Mouse (Mus musculus) heart, postnatal 0 days (tissue): ENCODE results near the gene Dach1. TPM values are rescaled to one million over a fixed set of nuclear protein-coding genes. Genes with fewer than 3 reads are reported as not detected.

Experiments used
- ATAC-seq: fragments of 200-750 bp; cut with Nextera tagmentation; 2 replicates; pipeline ENCODE4 v1.8.0; 2017; ENCODE audit warnings: low read depth, moderate number of reproducible peaks, moderate library complexity; ENCODE audit not compliant: insufficient read depth
- DNase-seq: peaks from one replicate; pipeline ENCODE4 v3.0.0-alpha.2; 2016; ENCODE audit warnings: low spot score
- H3K27ac ChIP-seq: fragments of 300-500 bp; sonication (generic); 2 replicates; pipeline ENCODE4 v1.5.1; 2014; ENCODE audit warnings: low read depth, mild to moderate bottlenecking
- H3K27me3 ChIP-seq: fragments of 300-500 bp; sonication (generic); 2 replicates; pipeline ENCODE4 v1.6.1; 2014; ENCODE audit warnings: low read length, mixed read lengths; ENCODE audit not compliant: control insufficient read depth, insufficient read depth
- H3K36me3 ChIP-seq: fragments of 300-500 bp; sonication (generic); replicated peaks from 2 replicates; pipeline ENCODE4 v1.6.1; 2014; ENCODE audit warnings: low read length, mixed read lengths; ENCODE audit not compliant: control insufficient read depth, insufficient read depth
- H3K4me1 ChIP-seq: fragments of 300-500 bp; sonication (generic); 2 replicates; pipeline ENCODE4 v1.6.1; 2014; ENCODE audit warnings: antibody characterized with exemption; ENCODE audit not compliant: control insufficient read depth, insufficient read depth
- H3K4me2 ChIP-seq: fragments of 300-500 bp; sonication (generic); 2 replicates; pipeline ENCODE4 v1.6.1; 2014; ENCODE audit warnings: low read depth, mild to moderate bottlenecking, low read length, moderate library complexity
- H3K4me3 ChIP-seq: fragments of 300-500 bp; sonication (generic); 2 replicates; pipeline ENCODE4 v1.5.1; 2014; ENCODE audit warnings: low read depth, low read length
- H3K9ac ChIP-seq: fragments of 300-500 bp; sonication (generic); replicated peaks from 2 replicates; pipeline ENCODE4 v1.6.1; 2014; ENCODE audit warnings: low read depth, low read length, mixed read lengths
- H3K9me3 ChIP-seq: fragments of 300-500 bp; sonication (generic); replicated peaks from 2 replicates; pipeline ENCODE4 v1.6.1; 2016; ENCODE audit warnings: low read length; ENCODE audit not compliant: control insufficient read depth
- CTCF ChIP-seq: IDR thresholded peaks from 2 replicates; pipeline ENCODE4 v1.5.1; 2016; ENCODE audit warnings: antibody characterized with exemption, control low read depth, low read depth
- EP300 ChIP-seq: IDR thresholded peaks from 2 replicates; pipeline ENCODE4 v1.6.1; 2016; ENCODE audit warnings: antibody characterized with exemption, low read depth
- WGBS: fragments of 180-500 bp; shearing (Covaris S2); extraction: QIAGEN DNeasy Blood & Tissue Kit; methylation state at CpG from one replicate; pipeline ENCODE4 v1.1.7; 2014; 5-methylcytosine and 5-hydroxymethylcytosine counted together
- polyA plus RNA-seq: library from polyadenylated mRNA; unstranded; fragments of >200 nt; fragmentation: Nextera tagmentation; extraction: Ambion mirVana; gene quantifications from 2 replicates; pipeline ENCODE4 v1.2.1, GENCODE M21; 2015
- total RNA-seq: library from RNA; depleted of rRNA; stranded (reverse); fragments of >200 nt; gene quantifications from 2 replicates; pipeline ENCODE4 v1.2.3, GENCODE M21; 2014; ENCODE audit warnings: low replicate concordance

The Dach1 gene
- total and polyA plus RNA-seq, 2 experiments from 2014 or later, result 1.6 TPM

DNA sequence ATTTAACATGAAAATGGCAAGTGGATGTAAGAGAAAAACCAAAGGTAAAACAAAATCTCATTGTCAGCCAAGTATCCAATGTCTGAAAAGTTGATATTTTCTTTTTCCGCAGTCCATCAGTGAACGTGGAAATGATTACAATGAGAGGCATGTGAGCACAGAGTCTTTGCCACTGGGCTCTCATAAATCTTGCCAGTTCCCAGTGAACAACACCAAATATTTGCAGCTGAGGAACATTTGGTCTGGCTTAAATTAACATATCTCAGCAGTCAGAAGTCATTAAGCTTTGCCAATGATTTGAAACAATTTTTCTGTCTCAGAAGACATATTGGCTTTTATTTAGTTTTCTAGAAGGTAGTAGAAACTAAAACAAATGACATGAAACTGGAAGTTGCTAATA is 298.6 kb downstream of the Dach1 start:
- no peak for DNase-seq
- WGBS, result 76% methylated on average over 2 of the region's 2 CpGs

DNA sequence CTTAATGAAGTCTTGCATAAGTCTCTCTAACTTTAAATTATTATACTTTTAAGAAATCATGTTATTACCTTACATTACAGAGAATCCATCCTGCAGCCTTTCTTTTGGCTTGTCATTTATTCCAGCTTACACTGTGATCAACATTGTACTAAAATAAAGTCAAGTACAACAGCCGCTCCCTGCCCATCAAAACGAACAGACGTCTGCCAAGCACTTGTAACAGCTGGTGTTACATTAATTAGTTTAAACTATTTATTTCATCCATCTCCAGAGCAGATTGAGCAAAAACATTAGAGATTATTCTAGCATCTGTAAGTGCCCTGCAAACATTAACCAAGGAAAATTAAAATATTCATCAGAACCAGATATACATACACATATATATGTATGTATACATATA is 311.2 kb downstream of the Dach1 start:
- no peak for ATAC-seq
- H3K9me3 ChIP-seq, result no peaks in the 10 kb centered on the region
- 73% methylated on average over 3 of the region's 3 CpGs for WGBS

More for the DNA sequence above, 298.6 kb downstream of the Dach1 start:
- Histone ChIP-seq H3K27me3 (no peaks in the 10 kb centered on the region), H3K4me2 (no peak overlapping the region), H3K9ac (no peak overlapping the region), H3K27ac (no peak overlapping the region), H3K36me3 (no peaks in the 10 kb centered on the region), H3K9me3 (no peaks in the 10 kb centered on the region), H3K4me1 (no peaks in the 10 kb centered on the region), H3K4me3 (no peak overlapping the region)
- ATAC-seq, result no peak
- TF ChIP-seq EP300, result no peak
- TF ChIP-seq CTCF, result no peak

DNA sequence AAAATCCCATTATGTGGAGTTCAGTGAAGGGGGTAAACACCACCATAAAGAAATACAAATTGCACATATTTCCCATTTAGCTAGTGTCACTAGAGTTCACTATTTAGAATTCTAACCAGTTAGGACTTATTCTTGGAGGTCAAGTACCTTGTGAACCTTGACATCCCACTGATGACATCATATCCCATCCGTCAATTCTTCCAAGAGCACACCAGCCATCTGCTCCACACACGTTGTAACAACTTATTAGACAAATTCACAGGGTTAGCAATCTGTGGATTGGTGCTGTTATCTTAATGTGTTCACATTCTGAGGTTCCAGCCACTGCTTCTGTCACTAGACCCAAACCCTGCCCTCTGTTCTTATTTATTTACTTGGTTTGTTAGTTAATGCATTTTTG is 312.3 kb downstream of the Dach1 start:
- Histone ChIP-seq H3K9me3 (no peaks in the 10 kb centered on the region), H3K36me3 (no peaks in the 10 kb centered on the region), H3K9ac (no peak overlapping the region), H3K4me3 (no peak overlapping the region), H3K4me2 (no peak overlapping the region), H3K27me3 (no peaks in the 10 kb centered on the region), H3K27ac (no peak overlapping the region), H3K4me1 (no peaks in the 10 kb centered on the region)
- ATAC-seq, result no peak
- TF ChIP-seq EP300, result no peak
- TF ChIP-seq CTCF, result no peak
- DNase-seq, result no peak
- 60% methylated on average over 2 of the region's 2 CpGs for WGBS

More for the DNA sequence above, 311.2 kb downstream of the Dach1 start:
- H3K27me3 ChIP-seq, result no peaks in the 10 kb centered on the region
- DNase-seq, result no peak
- H3K27ac ChIP-seq, result no peak overlapping the region
- H3K36me3 ChIP-seq, result no peaks in the 10 kb centered on the region
- H3K4me3 ChIP-seq, result no peak overlapping the region
- no peak overlapping the region for H3K9ac ChIP-seq
- no peak for TF ChIP-seq EP300
- TF ChIP-seq CTCF, result no peak
- H3K4me2 ChIP-seq, result no peak overlapping the region
- no peaks in the 10 kb centered on the region for H3K4me1 ChIP-seq

DNA sequence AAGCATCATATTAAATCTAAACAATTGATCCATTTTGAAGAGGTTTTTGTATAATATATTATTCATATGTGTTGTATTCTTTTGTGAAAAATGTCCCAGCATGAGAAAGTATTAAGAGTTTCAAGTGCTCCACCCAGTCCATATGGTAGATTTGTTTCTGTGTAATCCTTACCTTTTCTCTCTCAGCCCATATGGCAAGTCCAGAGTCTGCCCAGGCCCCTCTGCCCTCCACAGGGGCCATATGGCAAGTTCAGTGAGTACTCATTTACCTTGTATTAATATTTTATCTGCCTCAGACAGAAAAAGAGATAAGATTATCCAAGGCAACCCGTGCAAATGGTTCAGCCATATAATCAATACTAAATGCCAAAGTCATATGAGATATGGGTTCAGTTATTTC is 314.2 kb downstream of the Dach1 start:
- 69% methylated on average over 1 of the region's 1 CpGs for WGBS
- ATAC-seq, result no peak
- no peak for TF ChIP-seq CTCF
- no peak for TF ChIP-seq EP300
- Histone ChIP-seq H3K27ac (no peak overlapping the region), H3K36me3 (no peaks in the 10 kb centered on the region), H3K4me2 (no peak overlapping the region), H3K4me3 (no peak overlapping the region), H3K9me3 (no peaks in the 10 kb centered on the region), H3K9ac (no peak overlapping the region), H3K27me3 (no peaks in the 10 kb centered on the region), H3K4me1 (no peaks in the 10 kb centered on the region)
- no peak for DNase-seq

DNA sequence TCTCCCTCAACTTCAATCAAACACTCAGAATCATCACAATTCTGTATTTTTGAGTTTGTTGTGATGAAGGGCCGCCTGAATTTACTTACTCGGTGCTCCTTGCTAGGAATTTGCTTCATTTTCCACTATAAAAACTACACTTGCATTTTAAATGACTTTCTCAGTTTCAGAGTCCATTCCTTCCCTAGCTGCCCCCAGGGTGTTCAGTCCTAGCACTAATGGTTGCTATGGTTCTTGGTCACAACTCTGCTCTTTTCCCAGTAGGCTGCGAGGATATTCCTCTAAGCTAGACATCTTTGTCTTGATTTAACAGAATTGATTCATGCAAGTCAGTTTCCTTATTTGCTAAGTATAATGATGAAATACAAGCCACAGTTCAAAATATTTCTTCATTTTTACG is 319.1 kb downstream of the Dach1 start:
- H3K9ac ChIP-seq, result no peak overlapping the region
- ATAC-seq, result no peak
- no peak for TF ChIP-seq CTCF
- TF ChIP-seq EP300, result no peak
- H3K4me3 ChIP-seq, result no peak overlapping the region
- WGBS, result 86% methylated on average over 4 of the region's 4 CpGs
- no peaks in the 10 kb centered on the region for H3K36me3 ChIP-seq
- H3K27me3 ChIP-seq, result no peaks in the 10 kb centered on the region
- no peak overlapping the region for H3K4me2 ChIP-seq
- H3K4me1 ChIP-seq, result no peaks in the 10 kb centered on the region
- DNase-seq, result no peak
- H3K27ac ChIP-seq, result no peak overlapping the region
- H3K9me3 ChIP-seq, result no peaks in the 10 kb centered on the region

DNA sequence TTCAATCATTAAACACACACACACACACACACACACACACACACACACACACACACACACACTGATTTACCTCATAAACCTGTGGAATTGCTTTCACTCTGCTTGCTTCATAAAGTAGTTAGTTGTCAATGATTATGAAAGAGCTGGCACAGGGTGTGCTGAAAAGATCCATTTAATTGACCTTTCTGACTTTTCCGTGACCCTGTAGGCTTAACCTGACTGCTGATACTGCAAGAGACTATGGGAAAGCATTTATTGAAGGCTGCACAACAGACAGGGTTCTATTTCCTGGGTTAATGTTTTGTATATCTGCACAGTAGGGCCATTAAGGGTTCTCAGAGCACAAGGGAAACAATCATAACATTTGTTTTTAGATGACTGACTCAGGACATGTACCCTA is 321.9 kb downstream of the Dach1 start:
- Histone ChIP-seq H3K9ac (no peak overlapping the region), H3K36me3 (no peaks in the 10 kb centered on the region), H3K4me2 (no peak overlapping the region), H3K9me3 (no peaks in the 10 kb centered on the region), H3K27me3 (no peaks in the 10 kb centered on the region), H3K4me3 (no peak overlapping the region), H3K4me1 (no peaks in the 10 kb centered on the region), H3K27ac (no peak overlapping the region)
- DNase-seq (no peak), ATAC-seq (no peak)
- TF ChIP-seq EP300 (no peak), CTCF (no peak)
- WGBS, result 80% methylated on average over 1 of the region's 1 CpGs
